Mouse (Mus musculus) heart, adult 2 months (tissue): Measurements from ENCODE around the gene Tnfrsf13c.

Source experiments
- CTCF ChIP-seq: fragments of 200-600 bp; IDR thresholded peaks from 2 replicates; pipeline ENCODE4 v1.8.1; 2022; ENCODE audit warnings: antibody characterized with exemption, mild to moderate bottlenecking, moderate library complexity
- EP300 ChIP-seq: fragments of 200-500 bp; IDR thresholded peaks from 2 replicates; pipeline ENCODE4 v1.6.1; 2011; ENCODE audit warnings: low read depth, low read length, control low read depth; ENCODE audit not compliant: insufficient read depth

DNA sequence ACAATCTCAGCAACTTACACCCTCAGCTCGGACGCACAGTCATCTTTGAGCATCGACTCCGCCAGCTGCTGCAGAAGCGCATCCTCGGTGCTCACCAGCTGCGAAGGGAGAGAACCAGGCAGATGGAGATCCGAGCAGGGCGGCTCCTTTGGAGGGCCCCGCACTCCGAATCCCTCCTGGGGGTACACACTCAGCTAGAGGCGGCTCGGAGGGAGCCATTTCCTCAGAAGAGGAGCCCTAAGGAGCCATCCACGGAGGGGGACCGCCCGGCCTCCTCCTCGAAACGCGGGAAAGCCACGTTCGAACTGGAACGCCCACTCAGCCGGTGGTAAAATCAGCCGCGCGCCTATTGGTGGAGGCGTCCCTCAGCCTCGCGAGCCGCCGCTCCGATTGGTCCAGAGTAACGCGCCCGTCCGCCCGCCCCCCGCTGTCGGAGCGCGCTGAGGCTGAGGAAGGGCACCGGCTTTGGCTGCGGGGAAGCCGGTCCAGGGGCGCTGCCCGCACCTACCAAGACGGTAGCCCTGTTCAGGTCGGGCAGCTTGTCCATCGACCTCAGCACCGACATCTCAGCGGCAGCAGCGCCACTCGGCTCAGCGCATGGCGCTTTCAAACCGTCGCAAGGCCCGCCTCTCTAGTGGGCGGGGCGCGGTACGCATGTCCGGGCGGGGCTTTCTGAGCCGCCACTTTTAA is 20.1 kb upstream of the Tnfrsf13c start, which contains the start of gene Cenpm:
- TF ChIP-seq EP300 (no peak), CTCF (0 out of 2 replicates have a peak, but pooled peaks have one; percentile 8)
